Mouse (Mus musculus) mouse trophoblast stem cell (cell line): ENCODE measurements at regions not wholly inside any gene's neighbourhood (a gene's known extent, or its start where the extent isn't known, plus 50 kb on each side); places are given as distances from the start of the nearest gene placed in this dataset.

Source experiments
- in situ Hi-C, 2 experiments: fragments of 300-500 bp; cut with MseI, MboI; formaldehyde crosslinking; loops; 2 replicates in 1 of 2; 3 replicates in 1 of 2; pipeline ENCODE4 v1.15.1; 2025

GRCm38 (mm10) chr13:101935843-101936242, 167.8 kb upstream of the Pik3r1 start:
- in situ Hi-C loops = no loop called here

DNA sequence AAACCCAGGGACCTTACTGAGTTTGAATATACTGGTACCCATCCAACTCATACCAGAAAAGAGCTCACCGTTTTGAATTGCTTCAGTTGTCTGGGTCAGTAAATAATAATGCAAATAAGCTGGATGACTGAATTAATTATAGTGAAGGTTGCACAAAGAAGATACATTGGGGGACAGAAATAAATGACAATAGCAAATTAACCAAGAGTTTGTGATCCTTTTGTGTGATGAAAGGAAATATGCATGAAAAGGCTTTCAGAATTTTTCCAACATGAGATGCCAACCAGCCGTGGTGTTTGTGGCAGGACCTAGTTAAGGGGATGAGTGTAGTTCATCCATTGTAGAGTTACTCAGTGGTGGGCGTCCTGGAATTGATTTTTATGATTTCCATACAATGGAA, 186.5 kb upstream of the Pik3r1 start:
- in situ Hi-C loops = no loop called here

DNA sequence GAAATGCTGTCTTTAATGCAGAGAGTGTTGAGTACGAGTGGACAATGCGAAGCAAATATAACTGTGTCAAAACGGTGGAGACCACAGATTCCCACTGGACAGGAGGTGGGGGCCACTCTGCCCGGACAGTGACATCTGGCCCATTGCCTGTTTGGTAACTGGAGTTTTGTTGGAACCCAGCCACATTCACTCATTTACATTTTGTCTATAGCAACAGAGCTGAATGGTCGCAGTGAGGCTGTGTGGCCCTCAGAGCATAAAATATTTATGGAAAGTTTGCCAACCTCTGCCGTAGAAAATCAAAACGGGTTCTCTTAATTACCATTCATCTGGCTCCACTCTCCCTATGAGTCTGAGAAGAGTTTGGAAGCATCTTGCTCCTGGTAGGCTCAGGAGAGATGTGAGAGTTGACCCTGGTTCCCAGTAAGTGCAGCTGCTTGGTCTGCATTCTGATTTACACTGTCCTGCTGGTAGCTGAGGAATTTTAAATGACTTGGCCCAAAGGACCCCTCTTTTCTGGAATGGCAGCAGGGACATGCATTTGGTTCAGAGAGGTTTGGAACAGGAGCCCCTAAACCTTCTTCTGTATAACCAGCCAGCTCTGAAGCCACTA, 187.9 kb upstream of the Pik3r1 start:
- in situ Hi-C loops = no loop called here

DNA sequence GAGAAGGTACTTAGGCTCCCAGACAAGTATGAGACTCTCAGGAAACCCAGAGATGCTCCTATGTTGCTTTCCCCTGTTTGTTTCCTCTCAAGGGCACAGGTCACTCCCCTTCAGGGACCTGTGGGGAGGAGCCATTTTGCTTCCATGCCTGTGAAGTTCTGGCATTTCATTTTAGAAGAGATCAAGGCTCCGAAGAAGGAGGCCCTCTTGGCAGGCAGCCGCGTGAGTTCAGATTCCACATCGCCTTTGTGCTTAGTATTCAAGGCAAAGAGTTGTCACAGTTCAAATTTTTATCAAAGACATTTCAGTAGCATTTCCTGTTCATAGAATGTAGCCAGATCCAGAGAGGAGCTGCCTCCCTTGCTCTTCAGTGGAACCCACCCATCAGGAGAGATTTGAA, 189.8 kb upstream of the Pik3r1 start:
- in situ Hi-C loops = no loop called here

- in situ Hi-C loops = no loop called here
Measured at GRCm38 (mm10) chr13:101965537-101965936, 197.5 kb upstream of the Pik3r1 start.

DNA sequence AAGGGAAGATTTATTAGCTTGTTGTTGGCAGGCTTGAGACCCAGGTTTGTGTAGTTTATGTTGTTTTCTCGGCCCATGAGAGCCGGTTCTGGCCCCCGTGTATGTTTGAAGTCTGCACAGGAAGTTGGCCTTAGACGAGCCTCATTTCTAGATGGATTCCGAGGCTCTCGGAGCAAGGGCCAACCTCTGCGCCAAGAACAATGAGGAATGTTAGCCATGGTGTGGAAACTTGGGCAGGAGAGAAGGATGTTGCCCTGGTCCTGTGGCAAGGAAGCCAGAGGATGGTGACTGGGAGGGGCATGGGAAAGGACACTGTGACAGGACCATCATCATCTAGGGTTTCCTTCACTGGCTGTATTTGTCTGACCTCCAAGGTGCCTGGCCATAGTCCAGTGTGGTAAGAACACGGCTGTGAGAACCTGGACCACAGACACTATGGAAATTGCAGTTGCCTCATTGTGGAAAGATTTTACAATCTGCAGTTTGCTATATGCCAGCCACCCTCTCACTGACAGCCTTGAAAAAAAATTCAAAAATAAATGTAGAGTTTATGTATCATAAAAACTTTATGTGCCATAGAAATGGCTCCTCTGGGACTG, 198.9 kb upstream of the Pik3r1 start:
- in situ Hi-C loops = no loop called here

DNA sequence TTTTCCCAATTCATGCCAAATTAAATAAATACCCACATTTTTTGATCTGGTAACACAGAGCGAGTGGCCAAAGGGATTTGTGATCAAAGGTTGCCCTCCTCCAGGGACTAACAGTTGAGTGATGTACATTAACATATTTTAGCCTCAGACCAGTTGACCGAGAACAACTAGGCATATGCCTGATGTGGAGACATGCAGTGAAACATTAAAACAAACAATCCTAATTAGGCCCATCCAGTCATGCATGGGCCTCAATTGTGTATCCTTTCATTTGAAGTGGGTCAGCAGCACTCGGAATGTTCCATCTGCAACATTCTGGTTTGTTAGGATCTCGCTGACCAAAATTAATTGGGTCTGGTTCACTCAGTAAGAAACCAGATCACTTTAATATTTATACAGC, 199.4 kb upstream of the Pik3r1 start:
- in situ Hi-C loops = no loop called here

DNA sequence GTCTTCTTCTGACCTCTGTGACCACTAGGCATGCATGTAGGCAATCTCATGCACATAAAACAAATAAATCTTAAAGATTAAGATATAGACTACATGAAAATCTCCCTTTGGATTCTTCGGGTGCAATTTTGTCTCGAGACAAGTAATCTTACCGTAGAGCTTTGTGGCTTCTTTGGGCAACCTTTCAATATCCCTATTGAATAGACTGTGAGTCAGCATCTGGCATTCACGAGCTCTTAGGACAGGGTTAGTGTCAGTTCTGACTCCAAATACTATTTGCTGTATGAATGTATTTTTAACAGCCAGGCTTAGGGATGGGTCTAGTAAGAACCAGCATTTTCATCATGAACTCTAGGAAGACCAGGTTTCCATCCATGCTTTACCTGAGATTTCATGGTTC, 208.7 kb upstream of the Pik3r1 start:
- in situ Hi-C loops = no loop called here

GRCm38 (mm10) chr13:101980171-101980835, 212.3 kb upstream of the Pik3r1 start:
- in situ Hi-C loops = no loop called here

DNA sequence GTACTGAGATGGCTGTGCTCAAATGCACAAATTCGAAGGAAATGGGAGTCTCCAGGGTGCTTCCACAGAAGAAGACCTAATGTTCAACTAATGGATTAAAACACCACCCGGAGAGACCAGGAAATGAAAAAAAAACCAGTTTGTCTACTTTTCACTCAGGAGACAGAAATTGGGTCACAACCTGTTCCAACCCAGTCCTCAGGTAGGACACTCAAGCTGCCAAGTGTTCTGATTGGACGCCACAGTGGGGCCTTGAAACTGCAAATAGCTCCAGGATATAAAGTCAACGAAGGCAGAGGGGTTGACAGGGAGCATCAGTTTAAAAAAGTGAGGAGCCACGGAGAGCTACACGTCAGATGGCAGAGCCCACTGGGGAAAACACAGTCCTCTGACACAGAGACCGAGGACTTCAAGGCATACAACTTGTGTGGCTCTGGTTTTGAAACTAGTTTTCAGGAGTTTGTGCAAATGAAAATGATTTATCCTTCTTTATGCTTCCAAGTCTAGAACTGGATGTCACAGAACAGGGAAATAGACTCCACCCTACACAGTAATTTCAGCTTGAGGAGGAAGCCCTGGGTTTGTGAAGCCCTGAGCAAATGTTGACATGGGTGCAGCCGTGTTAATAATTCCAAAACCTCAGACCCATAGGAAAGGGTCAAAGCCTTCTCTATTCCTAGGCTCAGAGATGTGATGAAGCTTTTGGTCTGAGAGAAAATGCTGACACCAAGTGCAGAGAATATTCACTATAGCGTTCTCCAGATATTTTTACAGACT, 220.8 kb upstream of the Pik3r1 start:
- in situ Hi-C loops = no loop called here

DNA sequence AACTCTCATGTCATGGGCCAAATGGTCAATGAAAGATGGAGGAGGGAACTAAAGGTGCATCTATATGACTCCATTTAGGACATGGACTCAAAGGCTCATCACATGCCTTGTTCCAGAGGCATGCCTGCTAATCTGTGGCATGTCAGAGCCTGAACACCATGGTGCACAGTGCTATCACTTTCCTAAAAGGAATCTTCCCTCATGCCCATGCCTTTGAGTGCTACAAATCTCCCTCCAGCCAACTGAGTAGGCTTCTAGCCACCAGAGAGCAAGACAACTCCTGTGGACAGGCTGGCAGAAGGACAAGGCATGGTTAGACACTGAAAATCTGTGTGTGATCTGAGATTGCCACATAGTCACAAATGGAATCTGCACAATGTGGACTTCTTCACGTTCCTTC, 223.7 kb upstream of the Pik3r1 start:
- in situ Hi-C loops = no loop called here

DNA sequence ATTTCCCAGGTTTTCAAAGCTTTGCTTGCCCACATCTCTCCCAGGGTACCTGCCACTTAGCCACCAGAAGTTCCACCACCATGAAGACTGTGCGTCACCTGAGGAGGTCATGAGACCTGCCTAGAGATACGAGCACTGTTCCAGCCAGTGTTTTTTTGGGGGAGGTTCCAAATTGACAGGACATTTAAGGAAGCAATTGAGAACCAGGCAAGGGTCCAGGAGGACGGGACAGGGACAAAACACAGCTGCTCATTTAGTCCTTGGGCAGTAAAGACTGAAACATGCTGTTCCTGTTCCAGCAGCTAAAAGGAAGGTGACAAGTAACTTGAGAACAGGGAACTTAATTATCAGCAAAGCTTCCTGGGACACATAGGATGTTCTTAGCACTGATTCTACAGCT, 226.8 kb upstream of the Pik3r1 start:
- in situ Hi-C loops = no loop called here

GRCm38 (mm10) chr13:101995529-101995928, 227.5 kb upstream of the Pik3r1 start:
- in situ Hi-C loops = no loop called here

GRCm38 (mm10) chr13:101996144-101996543, 228.1 kb upstream of the Pik3r1 start:
- in situ Hi-C loops = no loop called here

DNA sequence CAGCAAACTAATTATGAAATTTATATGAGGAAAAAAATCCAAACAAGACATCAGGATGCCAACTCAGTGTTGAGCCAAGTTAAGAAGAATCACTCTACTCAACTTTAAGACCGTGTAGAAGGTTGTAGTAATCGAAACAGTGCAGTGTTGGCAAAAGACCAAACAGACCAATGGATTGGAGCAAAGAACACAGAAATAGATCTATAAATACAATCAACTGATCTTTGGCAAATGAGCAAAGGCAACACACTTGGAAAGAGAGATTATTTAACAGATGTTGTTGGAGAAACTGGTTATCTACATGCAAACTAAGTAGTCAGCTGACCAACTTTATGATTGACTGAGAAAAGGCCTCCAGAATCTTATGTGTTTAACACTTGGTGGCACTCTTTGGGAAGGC, 229.4 kb upstream of the Pik3r1 start:
- in situ Hi-C loops = no loop called here

DNA sequence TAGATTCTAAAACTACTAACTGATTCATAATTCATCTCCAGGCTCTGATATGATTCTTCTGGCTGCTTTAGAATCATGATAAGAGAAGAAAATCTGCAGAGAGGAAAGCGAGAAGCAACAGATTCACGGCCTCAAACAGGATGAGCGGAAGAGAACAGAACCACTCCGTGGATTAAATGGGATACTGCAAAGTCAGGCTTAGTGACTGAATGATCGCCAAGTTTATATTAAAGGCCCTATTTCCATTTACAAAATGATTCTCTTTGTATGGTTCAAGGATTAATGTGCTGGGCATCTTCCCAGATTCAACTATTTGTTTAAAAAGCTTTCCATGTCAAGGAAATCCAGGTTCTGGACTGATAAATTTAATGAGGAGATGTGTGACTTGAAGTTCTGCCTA, 238.5 kb upstream of the Pik3r1 start:
- in situ Hi-C loops = no loop called here

DNA sequence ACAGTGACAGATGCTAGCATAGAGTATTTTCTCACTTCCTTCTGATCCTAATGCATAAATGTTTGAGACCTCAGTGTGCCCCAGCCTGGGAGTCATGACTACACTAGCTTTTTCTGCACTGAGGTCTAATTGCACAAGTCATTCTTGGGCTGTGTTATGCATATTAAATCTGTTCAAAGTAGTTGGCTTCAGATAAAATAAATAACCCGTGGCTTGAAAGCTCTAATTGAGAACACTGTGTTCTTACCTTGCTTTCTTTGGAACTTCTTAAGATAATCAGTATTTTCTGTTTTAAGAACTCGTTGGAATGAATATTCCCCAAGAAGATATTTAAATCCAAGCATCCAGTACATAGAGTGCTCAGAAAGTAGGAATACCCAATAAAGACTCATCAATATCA, 243.9 kb upstream of the Pik3r1 start:
- in situ Hi-C loops = no loop called here

DNA sequence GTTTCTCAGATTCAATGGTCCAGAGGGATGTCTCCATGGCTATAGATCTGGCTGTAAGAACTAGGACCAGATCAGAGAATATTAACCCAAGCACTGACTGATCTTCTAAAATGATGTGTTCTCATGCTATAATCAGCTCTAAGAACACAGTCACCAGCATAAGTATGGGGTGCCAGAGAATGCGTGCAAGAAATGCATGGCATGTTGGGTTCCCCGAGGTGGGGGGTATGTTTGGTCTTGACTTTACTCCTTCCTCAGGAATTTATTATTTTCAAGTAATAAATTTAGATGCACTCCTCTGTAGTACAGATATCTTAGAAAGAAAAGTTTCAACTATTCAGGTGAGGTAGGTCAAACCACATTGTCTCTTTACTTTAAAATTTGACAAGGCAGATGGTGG, 246.5 kb upstream of the Pik3r1 start:
- in situ Hi-C loops = no loop called here

- in situ Hi-C loops = no loop called here
Measured at GRCm38 (mm10) chr13:102014958-102015357, 246.9 kb upstream of the Pik3r1 start.

DNA sequence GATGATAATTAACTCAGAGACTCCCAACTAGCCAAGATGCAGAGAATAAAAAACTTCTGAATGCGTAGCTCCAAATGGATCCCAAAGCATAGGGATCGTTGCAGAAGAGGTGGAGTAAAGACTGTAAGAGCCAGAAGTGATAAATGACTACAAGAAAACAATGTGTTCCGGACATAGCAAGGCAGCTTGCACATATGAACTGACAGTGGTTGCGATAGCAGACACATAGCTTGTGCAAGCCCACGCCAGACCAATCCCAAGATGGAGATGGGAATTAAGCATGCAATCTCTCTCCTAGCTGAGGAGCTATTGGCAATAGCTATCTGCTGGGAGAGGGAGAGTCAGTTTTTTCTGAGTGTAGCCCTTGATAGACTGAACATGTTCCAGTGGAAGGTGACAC, 248.5 kb upstream of the Pik3r1 start:
- in situ Hi-C loops = no loop called here

- in situ Hi-C loops = no loop called here
Measured at GRCm38 (mm10) chr13:102022273-102022672, 254.3 kb upstream of the Pik3r1 start.

GRCm38 (mm10) chr13:102022757-102023156, 254.7 kb upstream of the Pik3r1 start:
- in situ Hi-C loops = no loop called here

DNA sequence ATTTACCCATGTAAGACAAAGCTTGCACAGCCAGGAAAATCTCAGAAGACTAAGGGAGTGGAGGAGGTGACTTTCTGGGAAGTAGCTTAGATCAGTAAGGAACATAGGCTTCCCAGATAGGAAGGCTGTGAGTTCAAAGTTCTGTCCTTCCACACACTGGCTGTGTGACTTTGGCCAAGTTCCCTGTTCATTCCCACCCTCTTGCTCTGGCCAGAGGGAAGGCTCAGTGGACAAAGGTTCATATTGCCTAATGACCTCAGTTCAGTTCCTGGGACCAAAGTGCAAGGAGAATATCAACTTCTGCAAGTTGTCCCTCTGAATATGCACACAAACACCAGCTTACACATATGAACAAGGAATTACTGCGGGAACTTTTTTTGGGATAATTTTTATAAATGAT, 255.6 kb upstream of the Pik3r1 start:
- in situ Hi-C loops = no loop called here
